9 mouse cellular contexts compared by ENCODE assay signal in the genomic region with DNA sequence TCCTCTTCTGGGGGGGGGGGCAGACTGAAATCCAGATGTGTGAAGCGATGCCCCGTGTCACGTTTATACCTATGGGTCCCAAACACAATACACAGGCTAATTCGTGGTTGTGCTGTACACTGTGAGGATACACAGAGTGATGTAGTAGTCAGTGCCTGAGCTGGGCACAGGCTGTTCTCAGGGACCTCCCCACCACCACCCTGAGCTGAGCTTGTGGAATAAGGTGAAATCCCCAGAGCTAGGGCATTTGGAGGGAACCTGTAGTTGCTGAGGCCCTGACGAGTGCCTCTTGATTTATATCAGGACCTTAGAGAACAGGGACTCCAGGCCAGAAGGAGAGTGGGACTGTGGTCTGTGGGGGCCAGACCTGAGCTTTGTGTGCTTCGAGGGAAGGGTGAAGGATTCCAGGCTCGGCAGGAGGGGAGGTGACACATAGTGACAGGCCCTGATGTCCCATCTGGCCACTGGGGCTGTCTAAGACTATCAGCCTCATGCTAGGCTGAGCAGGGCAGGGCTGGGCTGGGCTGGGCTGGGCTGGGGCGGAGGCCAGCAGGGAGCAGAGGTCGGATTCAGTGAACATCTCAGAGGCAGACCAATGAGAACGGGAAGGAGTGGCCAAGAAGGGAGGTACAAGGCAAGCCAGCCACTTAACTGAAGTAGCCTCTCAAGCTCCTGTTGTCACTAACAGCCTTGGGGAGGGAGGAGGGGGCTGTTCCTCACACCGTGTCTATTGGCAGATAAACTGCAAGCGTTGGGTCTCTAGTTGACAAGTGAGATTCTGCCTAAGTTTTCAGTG. TPM values are rescaled to one million over a fixed set of nuclear protein-coding genes. Genes with fewer than 3 reads are reported as not detected.
A peak's percentile ranks its signal among the peaks of the same experiment; 100 is the strongest.
DNase-seq lines count a peak whose midpoint lies in the region; ATAC-seq and TF ChIP-seq lines count a peak whose summit lies in the region.
"Had no signal": no experiment of that assay in that cellular context is flagged by ENCODE, and none has a peak within 500 bp of the region (broad histone marks: within the 10 kb centered on the region; RNA-seq: fewer than 3 reads in every experiment).

No protein-coding gene starts in this region.

- ATAC-seq in hindbrain, embryonic 11.5 days (ENCODE audit: low FRiP score) = peak; percentile 61
- ATAC-seq in liver, embryonic 12.5 days = peak; percentile 81
- ATAC-seq in stomach, embryonic 16.5 days (ENCODE audit: insufficient read depth, low FRiP score) = peak; percentile 75; the same call in 1 of the 2 replicates

- no peaks in the 10 kb centered on the region for H3K27me3 ChIP-seq in spleen, adult 2 months (ENCODE audit: control insufficient read depth, insufficient read depth, low read length)
- H3K27me3 ChIP-seq in hindbrain, embryonic 11.5 days (ENCODE audit: control insufficient read depth, insufficient read depth, low read length) = no peaks in the 10 kb centered on the region
- no peaks in the 10 kb centered on the region for H3K27me3 ChIP-seq in liver, embryonic 12.5 days (replicated peaks)
- no peaks in the 10 kb centered on the region for H3K27me3 ChIP-seq in stomach, embryonic 16.5 days (ENCODE audit: control insufficient read depth, insufficient read depth, low read length)
- H3K27me3 ChIP-seq: limb, embryonic 13.5 days had no signal

- TF ChIP-seq CTCF in spleen, adult 2 months (IDR thresholded peaks at IDR 0.05; ENCODE audit: extremely low read depth, insufficient read depth, insufficient read length, insufficient replicate concordance) = no peak
- TF ChIP-seq CTCF in left cerebral cortex, adult 2 months (IDR thresholded peaks at IDR 0.05) = no peak

- no peaks in the 10 kb centered on the region for H3K4me1 ChIP-seq in spleen, adult 2 months (ENCODE audit: control insufficient read depth, insufficient read depth, insufficient read length)
- H3K4me1 ChIP-seq in hindbrain, embryonic 11.5 days (replicated peaks; ENCODE audit: control insufficient read depth, insufficient read depth, low read length) = no peaks in the 10 kb centered on the region
- H3K4me1 ChIP-seq in liver, embryonic 12.5 days = peaks cover 14% of the 10 kb centered on the region
- peaks cover 15% of the 10 kb centered on the region for H3K4me1 ChIP-seq in stomach, embryonic 16.5 days (ENCODE audit: control insufficient read depth, insufficient read depth, low read length)

- H3K9me3 ChIP-seq in hindbrain, embryonic 11.5 days (ENCODE audit: control insufficient read depth, low read length) = no peaks in the 10 kb centered on the region
- H3K9me3 ChIP-seq in liver, embryonic 12.5 days (replicated peaks) = no peaks in the 10 kb centered on the region
- H3K9me3 ChIP-seq in stomach, embryonic 16.5 days (replicated peaks; ENCODE audit: control insufficient read depth, low read length) = no peaks in the 10 kb centered on the region
- H3K9me3 ChIP-seq: limb, embryonic 13.5 days had no signal

- no peak for TF ChIP-seq POLR2A in spleen, adult 2 months (IDR thresholded peaks at IDR 0.05; ENCODE audit: low read depth, low read length)

- H3K36me3 ChIP-seq in spleen, adult 2 months (ENCODE audit: control insufficient read depth, insufficient read depth, low read length) = peaks cover 67% of the 10 kb centered on the region
- H3K36me3 ChIP-seq in hindbrain, embryonic 11.5 days (ENCODE audit: control insufficient read depth, insufficient read depth, low read length) = no peaks in the 10 kb centered on the region
- H3K36me3 ChIP-seq in liver, embryonic 12.5 days = peaks cover 36% of the 10 kb centered on the region
- H3K36me3 ChIP-seq in stomach, embryonic 16.5 days (ENCODE audit: control insufficient read depth, insufficient read depth, low read length) = no peaks in the 10 kb centered on the region
- H3K36me3 ChIP-seq: limb, embryonic 13.5 days had no signal

- peak overlapping the region; percentile 48; the same call in 1 of the 2 replicates for H3K27ac ChIP-seq in spleen, adult 2 months (ENCODE audit: insufficient read depth, low read length)
- no peak overlapping the region for H3K27ac ChIP-seq in hindbrain, embryonic 11.5 days (ENCODE audit: low read depth, low read length)
- H3K27ac ChIP-seq in liver, embryonic 12.5 days = no peak overlapping the region
- H3K27ac ChIP-seq in stomach, embryonic 16.5 days (ENCODE audit: low read length) = peak overlapping the region; percentile 34; the same call in 1 of the 2 replicates
- H3K27ac ChIP-seq in left cerebral cortex, adult 2 months = no peak overlapping the region
- H3K27ac ChIP-seq: limb, embryonic 13.5 days had no signal

- no peak overlapping the region for H3K4me3 ChIP-seq in spleen, adult 2 months (ENCODE audit: extremely low read depth, insufficient read depth, insufficient read length)
- no peak overlapping the region for H3K4me3 ChIP-seq in hindbrain, embryonic 11.5 days (ENCODE audit: low read depth, low read length)
- H3K4me3 ChIP-seq in liver, embryonic 12.5 days = no peak overlapping the region
- no peak overlapping the region for H3K4me3 ChIP-seq in stomach, embryonic 16.5 days (replicated peaks; ENCODE audit: low read length)
- no peak overlapping the region for H3K4me3 ChIP-seq in left cerebral cortex, adult 2 months
- H3K4me3 ChIP-seq: limb, embryonic 13.5 days had no signal

- 84% methylated on average over 12 of the region's 12 CpGs for WGBS in spleen, adult 2 months
- 40% methylated on average over 12 of the region's 12 CpGs for WGBS in hindbrain, embryonic 11.5 days
- 48% methylated on average over 12 of the region's 12 CpGs for WGBS in liver, embryonic 12.5 days (ENCODE audit: insufficient replicate concordance)
- WGBS in stomach, embryonic 16.5 days = 42% methylated on average over 12 of the region's 12 CpGs

- no peak overlapping the region for H3K4me2 ChIP-seq in hindbrain, embryonic 11.5 days (replicated peaks; ENCODE audit: low read depth, low read length)
- H3K4me2 ChIP-seq in liver, embryonic 12.5 days = no peak overlapping the region
- no peak overlapping the region for H3K4me2 ChIP-seq in stomach, embryonic 16.5 days (ENCODE audit: low read depth, low read length)
- H3K4me2 ChIP-seq: limb, embryonic 13.5 days had no signal

- H3K9ac ChIP-seq in hindbrain, embryonic 11.5 days (ENCODE audit: low read depth, low read length) = no peak overlapping the region
- no peak overlapping the region for H3K9ac ChIP-seq in liver, embryonic 12.5 days
- H3K9ac ChIP-seq in stomach, embryonic 16.5 days (ENCODE audit: low read length) = peak overlapping the region; percentile 40; the same call in 1 of the 2 replicates
- H3K9ac ChIP-seq: limb, embryonic 13.5 days had no signal

- intact Hi-C loops in left cerebral cortex, adult 2 months (cut with DNase I) = no loop called here

- DNase-seq in spleen, adult 2 months (ENCODE audit: low read depth in 1 of 2, low spot score in 2 of 2) = no peak
- no peak for DNase-seq in spleen, adult 12 weeks (ENCODE audit: low spot score)
- DNase-seq in hindbrain, embryonic 11.5 days (ENCODE audit: low spot score) = no peak
- DNase-seq in left cerebral cortex, adult 2 months (ENCODE audit: extremely low spot score in 1 of 2, low spot score in 2 of 2) = no peak
- DNase-seq in c-Kit-positive CD71-positive TER-119-positive erythroid progenitor cells, embryonic 14.5 days (ENCODE audit: low spot score) = no peak
- no peak for DNase-seq in layer of hippocampus, adult 8-10 months (ENCODE audit: low spot score in 2 of 2)

RNA-seq across cellular contexts. Expression of a gene that starts 40.8 kb away (rescaled TPM):
- polyA plus RNA-seq in spleen, adult 2 months (2012; rRNA removed) = 20.2 and 23.6 TPM in 2 replicates
- polyA plus RNA-seq in hindbrain, embryonic 11.5 days (2014; fragmentation: Nextera tagmentation; extraction: Ambion mirVana) = 82.7 and 107 TPM in 2 replicates
- polyA plus RNA-seq in liver, embryonic 12.5 days (2016; fragmentation: Nextera tagmentation; extraction: Ambion mirVana) = 34.5 and 36.0 TPM in 2 replicates
- 61.1 and 65.0 TPM in 2 replicates for polyA plus RNA-seq in stomach, embryonic 16.5 days (2015; fragmentation: Nextera tagmentation; extraction: Ambion mirVana)
- 100 to 1,000 TPM; 122 to 125 TPM for total RNA-seq in left cerebral cortex, adult 2 months (2021)
- total RNA-seq in layer of hippocampus, adult 8-10 months (2022) = 100 to 1,000 TPM; 132 to 150 (median 135) TPM

Comparison
In these comparisons a context has a peak if more than half of its experiments do, and no peak if none do; other contexts are left out.
1. H3K27ac ChIP-seq: peak in spleen, adult 2 months (single experiment) and stomach, embryonic 16.5 days (single experiment); none in hindbrain, embryonic 11.5 days (single experiment), liver, embryonic 12.5 days (single experiment) and left cerebral cortex, adult 2 months (single experiment).
2. Peak in every context shown above with its lines, with median percentiles within 50 percentile points of each other: ATAC-seq.